Mouse (Mus musculus): Measurements from ENCODE around the gene Tmem237. TPM values are rescaled to one million over a fixed set of nuclear protein-coding genes. Genes with fewer than 3 reads are reported as not detected.
A peak's percentile ranks its signal among the peaks of the same experiment; 100 is the strongest.

The Tmem237 gene
- polyA plus RNA-seq (2015; fragmentation: Nextera tagmentation; extraction: Ambion mirVana): 16.4 and 18.3 TPM in 2 replicates

DNA sequence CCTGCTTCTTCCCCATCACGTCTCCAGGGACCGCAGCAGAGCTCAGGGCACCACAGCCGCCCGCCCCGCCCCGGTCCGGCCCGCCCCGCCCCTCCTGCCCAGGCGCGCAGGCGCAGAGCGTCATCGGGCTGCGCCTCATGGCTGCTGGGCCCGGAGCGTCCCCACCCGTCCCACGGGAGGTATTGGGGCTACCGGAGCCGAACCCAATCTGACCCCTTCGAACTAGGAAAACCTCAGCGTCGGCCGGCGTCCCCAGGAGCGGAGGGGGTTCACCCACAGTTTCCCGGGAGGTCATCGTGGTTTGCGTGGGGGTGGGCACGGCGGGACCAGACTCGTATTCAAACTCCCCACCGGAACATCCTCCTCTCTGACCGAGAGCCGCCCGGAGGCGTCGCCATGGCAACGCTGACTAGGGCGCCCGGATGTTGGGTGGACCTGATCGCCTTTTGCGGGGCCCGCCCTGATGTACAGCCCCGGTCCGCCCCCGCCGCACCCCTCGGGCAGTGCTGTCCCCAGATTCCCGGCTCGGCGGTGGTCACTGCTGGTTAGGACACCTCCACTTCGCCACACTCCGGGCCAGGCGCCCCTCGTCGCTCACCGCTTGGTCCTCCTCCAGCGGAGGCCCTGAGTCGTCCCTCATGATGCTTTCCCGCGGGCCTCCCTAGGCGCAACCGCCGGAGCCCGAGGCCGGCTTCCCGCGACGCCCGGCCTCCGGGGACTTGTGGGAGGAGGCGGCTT is at the start of gene Tmem237:
TSS of gene Tmem237 (minus strand) at position 689 of the 738 bp plus-strand sequence.
- ATAC-seq (ENCODE audit: low FRiP score, low TSS enrichment) (peak; percentile 98), DNase-seq (ENCODE audit: low spot score) (peak; percentile 91)
- Histone ChIP-seq H3K27me3 (ENCODE audit: control insufficient read depth, insufficient read depth, low read length) (no peaks in the 10 kb centered on the region), H3K9me3 (ENCODE audit: control insufficient read depth, low read length) (no peaks in the 10 kb centered on the region), H3K27ac (replicated peaks) (peak within 1 kb of the TSS; percentile 86), H3K36me3 (ENCODE audit: control insufficient read depth, insufficient read depth, low read length) (no peaks in the 10 kb centered on the region), H3K4me3 (ENCODE audit: low read depth, low read length) (peak within 1 kb of the TSS; percentile 68), H3K4me1 (replicated peaks; ENCODE audit: control insufficient read depth, insufficient read depth) (no peaks in the 10 kb centered on the region; the same call in 1 of the 2 replicates), H3K4me2 (replicated peaks; ENCODE audit: low read depth) (peak within 1 kb of the TSS; percentile 82), H3K9ac (ENCODE audit: low read length) (peak within 1 kb of the TSS; percentile 86)
- 1% methylated on average over 68 of the region's 74 CpGs for WGBS
- TF ChIP-seq EP300 (optimal IDR thresholded peaks at IDR 0.05): no peak
- TF ChIP-seq CTCF (IDR thresholded peaks at IDR 0.05; ENCODE audit: low read depth): 0 out of 2 replicates have a peak, but pooled peaks have one; percentile 5

DNA sequence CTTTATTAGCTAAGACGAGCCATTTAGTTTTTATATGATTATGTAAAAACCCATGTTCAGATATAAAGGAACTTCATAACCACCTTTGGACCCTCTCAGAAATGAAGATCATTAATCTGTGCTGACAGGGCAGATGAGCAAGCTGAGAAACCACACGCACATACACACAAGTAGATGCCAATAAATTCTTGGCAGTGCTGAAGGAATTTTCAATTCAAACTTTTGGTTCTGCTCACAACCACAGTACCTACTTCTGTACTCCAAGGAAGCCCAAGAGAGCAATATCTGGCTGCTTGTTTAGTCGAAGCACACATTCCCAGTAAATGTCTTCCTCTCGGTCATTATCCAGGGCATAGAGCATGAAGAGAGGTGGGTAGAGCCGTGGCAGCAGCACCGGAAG is 49.4 kb upstream of the Tmem237 start:
- H3K4me1 ChIP-seq (replicated peaks; ENCODE audit: control insufficient read depth, insufficient read depth): no peaks in the 10 kb centered on the region
- no peak for ATAC-seq (ENCODE audit: low FRiP score, low TSS enrichment)
- no peak overlapping the region for H3K9ac ChIP-seq (ENCODE audit: low read length)
- H3K9me3 ChIP-seq (ENCODE audit: control insufficient read depth, low read length): no peaks in the 10 kb centered on the region
- WGBS: 80% methylated on average over 6 of the region's 6 CpGs
- DNase-seq (ENCODE audit: low spot score): no peak
- no peak overlapping the region for H3K4me2 ChIP-seq (replicated peaks; ENCODE audit: low read depth)
- H3K4me3 ChIP-seq (ENCODE audit: low read depth, low read length): no peak overlapping the region
- H3K27me3 ChIP-seq (ENCODE audit: control insufficient read depth, insufficient read depth, low read length): no peaks in the 10 kb centered on the region
- H3K36me3 ChIP-seq (ENCODE audit: control insufficient read depth, insufficient read depth, low read length): no peaks in the 10 kb centered on the region
- TF ChIP-seq CTCF (IDR thresholded peaks at IDR 0.05; ENCODE audit: low read depth): no peak
- TF ChIP-seq EP300 (optimal IDR thresholded peaks at IDR 0.05): no peak
- no peak overlapping the region for H3K27ac ChIP-seq (replicated peaks)

DNA sequence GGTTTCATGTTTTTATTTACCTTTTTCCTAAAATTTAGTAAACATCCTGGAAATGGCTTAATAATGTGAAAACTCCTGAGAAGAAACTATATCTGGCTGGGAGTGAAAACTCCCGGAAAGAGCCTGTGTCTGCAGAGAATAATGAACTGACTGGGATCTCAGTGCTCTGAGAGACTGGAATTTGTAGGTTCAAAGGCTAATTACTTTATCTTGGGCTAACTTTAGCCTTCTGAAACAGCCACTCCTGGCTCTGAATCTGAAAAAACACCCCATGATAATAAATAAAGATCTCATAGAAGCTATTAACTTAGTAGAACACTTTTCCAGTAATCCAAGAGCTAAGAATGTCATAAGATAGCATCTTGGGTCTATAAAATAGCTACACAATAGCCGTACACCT is 48.3 kb upstream of the Tmem237 start:
- DNase-seq (ENCODE audit: low spot score): no peak
- no peak overlapping the region for H3K9ac ChIP-seq (ENCODE audit: low read length)
- H3K9me3 ChIP-seq (ENCODE audit: control insufficient read depth, low read length): no peaks in the 10 kb centered on the region
- no peaks in the 10 kb centered on the region for H3K4me1 ChIP-seq (replicated peaks; ENCODE audit: control insufficient read depth, insufficient read depth)
- 46% methylated on average over 2 of the region's 2 CpGs for WGBS
- H3K4me3 ChIP-seq (ENCODE audit: low read depth, low read length): no peak overlapping the region
- no peak overlapping the region for H3K27ac ChIP-seq (replicated peaks)
- no peaks in the 10 kb centered on the region for H3K36me3 ChIP-seq (ENCODE audit: control insufficient read depth, insufficient read depth, low read length)
- H3K4me2 ChIP-seq (replicated peaks; ENCODE audit: low read depth): no peak overlapping the region
- no peak for ATAC-seq (ENCODE audit: low FRiP score, low TSS enrichment)
- TF ChIP-seq EP300 (optimal IDR thresholded peaks at IDR 0.05) (no peak), CTCF (IDR thresholded peaks at IDR 0.05; ENCODE audit: low read depth) (no peak)
- H3K27me3 ChIP-seq (ENCODE audit: control insufficient read depth, insufficient read depth, low read length): no peaks in the 10 kb centered on the region

DNA sequence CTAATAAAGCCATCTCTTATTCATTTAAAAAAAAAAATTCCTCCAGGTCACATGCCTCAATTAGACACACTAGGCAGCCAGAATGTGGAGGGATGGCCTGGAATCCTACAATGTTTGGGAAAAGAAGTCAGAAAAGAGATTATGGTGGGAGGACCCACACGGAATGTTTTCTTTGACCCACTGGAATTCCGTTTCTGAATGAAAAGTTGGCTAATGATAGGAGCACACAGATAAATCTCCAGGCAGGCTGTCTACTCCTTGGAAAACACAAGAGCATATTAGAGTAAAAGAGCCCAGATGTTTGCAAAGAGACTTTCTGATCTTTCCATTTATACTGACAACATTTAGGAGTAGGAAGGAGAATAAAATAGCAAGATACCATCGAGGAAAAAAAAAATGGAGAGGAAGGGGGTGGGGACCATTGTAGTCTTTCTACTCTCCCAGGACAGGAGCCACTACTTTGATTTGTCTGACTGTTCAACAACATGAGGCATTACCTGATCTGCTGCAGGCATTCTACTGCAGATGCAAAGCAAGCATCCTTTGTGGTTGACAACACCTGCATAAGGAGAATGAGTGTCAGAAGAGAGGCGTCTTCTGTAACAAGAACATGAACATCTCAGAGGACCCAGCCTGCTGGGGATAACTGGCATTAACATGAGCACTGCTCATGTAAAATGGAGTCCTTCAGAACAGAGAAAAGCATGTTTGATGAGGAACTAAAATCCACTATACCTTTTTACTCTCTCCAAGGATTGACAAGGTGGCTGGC is 47.6 kb upstream of the Tmem237 start:
- Histone ChIP-seq H3K27ac (replicated peaks) (no peak overlapping the region), H3K4me3 (ENCODE audit: low read depth, low read length) (no peak overlapping the region), H3K27me3 (ENCODE audit: control insufficient read depth, insufficient read depth, low read length) (no peaks in the 10 kb centered on the region), H3K4me2 (replicated peaks; ENCODE audit: low read depth) (no peak overlapping the region), H3K9ac (ENCODE audit: low read length) (no peak overlapping the region), H3K36me3 (ENCODE audit: control insufficient read depth, insufficient read depth, low read length) (no peaks in the 10 kb centered on the region), H3K9me3 (ENCODE audit: control insufficient read depth, low read length) (no peaks in the 10 kb centered on the region), H3K4me1 (replicated peaks; ENCODE audit: control insufficient read depth, insufficient read depth) (no peaks in the 10 kb centered on the region)
- WGBS: 63% methylated on average over 4 of the region's 4 CpGs
- ATAC-seq (ENCODE audit: low FRiP score, low TSS enrichment): no peak
- DNase-seq (ENCODE audit: low spot score): no peak
- no peak for TF ChIP-seq CTCF (IDR thresholded peaks at IDR 0.05; ENCODE audit: low read depth)
- no peak for TF ChIP-seq EP300 (optimal IDR thresholded peaks at IDR 0.05)

DNA sequence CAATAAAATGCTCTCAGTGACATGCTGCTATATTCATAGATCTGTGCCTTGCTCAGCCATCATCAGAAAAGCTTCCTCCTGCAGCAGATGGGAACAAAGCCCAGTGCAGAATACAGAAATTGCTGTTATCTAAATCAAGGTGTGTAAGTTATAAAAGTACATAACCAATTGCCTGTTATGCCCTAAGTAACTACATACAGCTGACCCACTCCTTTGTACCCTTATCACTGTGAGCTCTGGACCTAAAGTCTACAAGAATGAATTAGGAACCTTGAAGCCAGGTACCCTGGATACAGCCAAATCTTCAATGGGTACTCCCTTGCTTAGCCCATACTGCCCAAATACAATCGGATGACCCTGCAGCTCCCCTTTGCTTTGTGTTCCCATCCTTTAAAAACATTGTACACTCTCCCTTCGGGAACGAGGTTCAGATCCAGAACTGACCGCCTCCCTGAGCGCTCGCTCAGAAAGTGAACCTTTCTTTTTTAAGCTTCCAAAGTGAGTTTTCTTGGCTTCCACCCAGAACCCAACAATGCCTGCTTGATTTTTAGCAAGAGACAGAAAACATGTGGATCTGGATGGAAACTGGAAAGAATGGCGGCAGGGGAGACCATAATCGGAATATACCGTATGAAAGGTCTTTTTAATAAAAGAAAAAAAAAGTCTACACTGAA is 46.2 kb upstream of the Tmem237 start:
- Histone ChIP-seq H3K4me2 (replicated peaks; ENCODE audit: low read depth) (no peak overlapping the region), H3K27ac (replicated peaks) (no peak overlapping the region), H3K27me3 (ENCODE audit: control insufficient read depth, insufficient read depth, low read length) (no peaks in the 10 kb centered on the region), H3K9me3 (ENCODE audit: control insufficient read depth, low read length) (no peaks in the 10 kb centered on the region), H3K4me1 (replicated peaks; ENCODE audit: control insufficient read depth, insufficient read depth) (no peaks in the 10 kb centered on the region), H3K36me3 (ENCODE audit: control insufficient read depth, insufficient read depth, low read length) (no peaks in the 10 kb centered on the region), H3K4me3 (ENCODE audit: low read depth, low read length) (no peak overlapping the region), H3K9ac (ENCODE audit: low read length) (no peak overlapping the region)
- WGBS: 77% methylated on average over 9 of the region's 9 CpGs
- DNase-seq (ENCODE audit: low spot score): no peak
- ATAC-seq (ENCODE audit: low FRiP score, low TSS enrichment): no peak
- TF ChIP-seq CTCF (IDR thresholded peaks at IDR 0.05; ENCODE audit: low read depth) (no peak), EP300 (optimal IDR thresholded peaks at IDR 0.05) (no peak)
